Mouse (Mus musculus) left cerebral cortex, postnatal 14 days (tissue): ENCODE data around the gene Phc2. TPM values are rescaled to one million over a fixed set of nuclear protein-coding genes. Genes with fewer than 3 reads are reported as not detected.

Experiments
- DNase-seq, 2 experiments: peaks; one replicate each; pipeline ENCODE4 v3.0.0; 2021 to 2022; ENCODE audit warnings: low spot score in 2 of 2, mixed read lengths in 1 of 2
- intact Hi-C: fragments of 180-260 bp; cut with DNase I; formaldehyde crosslinking; loops from one replicate; pipeline ENCODE4 v1.15.1; 2025
- total RNA-seq, 2 experiments: library from RNA; stranded (reverse); gene quantifications; 2 replicates each; pipeline ENCODE4 v1.2.3; 2021

Phc2 gene
- total RNA-seq, 2 experiments from 2014 or later = 74.8 to 77.2 TPM

DNA sequence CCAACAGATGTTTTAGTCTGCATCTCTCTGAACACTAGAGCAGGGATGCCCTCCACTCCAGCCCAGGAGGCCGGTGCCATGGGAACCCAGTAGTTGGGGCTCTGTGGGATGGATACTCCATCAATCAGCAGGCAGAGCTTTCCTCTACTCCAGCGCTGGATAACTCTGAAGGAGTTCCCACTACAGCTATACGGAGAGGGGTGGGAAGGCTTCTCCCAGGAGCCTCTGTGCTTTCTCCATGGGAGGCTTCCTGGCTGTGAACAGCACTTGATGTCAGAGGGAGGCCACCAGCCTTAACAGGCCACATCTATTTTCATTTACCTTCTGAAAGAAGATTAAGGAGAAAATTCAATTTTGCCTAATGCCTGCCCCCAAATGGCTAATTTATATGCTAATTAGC, 29.2 kb downstream of the Phc2 start:
- DNase-seq = no peak
- intact Hi-C loops = no loop called here

DNA sequence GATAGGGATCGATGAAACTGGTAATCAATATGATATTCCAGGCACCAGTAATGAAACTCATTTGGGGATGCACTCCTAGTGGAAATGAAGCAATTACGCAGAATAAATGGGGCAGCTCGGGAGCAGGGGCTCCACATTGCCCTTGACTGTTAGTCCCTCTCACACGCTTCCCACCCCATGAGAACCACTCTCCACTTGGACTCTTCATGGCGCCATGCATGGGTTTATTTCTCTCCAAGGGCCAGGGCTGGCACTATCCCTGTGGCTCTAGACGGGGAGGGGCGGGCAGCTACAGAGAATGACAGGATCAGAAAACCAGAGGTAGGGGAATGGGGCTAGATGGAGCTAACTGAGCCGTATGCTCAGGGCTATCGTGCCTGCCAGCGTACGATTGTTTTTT, 29.6 kb downstream of the Phc2 start:
- DNase-seq = no peak
- intact Hi-C loops = no loop called here

DNA sequence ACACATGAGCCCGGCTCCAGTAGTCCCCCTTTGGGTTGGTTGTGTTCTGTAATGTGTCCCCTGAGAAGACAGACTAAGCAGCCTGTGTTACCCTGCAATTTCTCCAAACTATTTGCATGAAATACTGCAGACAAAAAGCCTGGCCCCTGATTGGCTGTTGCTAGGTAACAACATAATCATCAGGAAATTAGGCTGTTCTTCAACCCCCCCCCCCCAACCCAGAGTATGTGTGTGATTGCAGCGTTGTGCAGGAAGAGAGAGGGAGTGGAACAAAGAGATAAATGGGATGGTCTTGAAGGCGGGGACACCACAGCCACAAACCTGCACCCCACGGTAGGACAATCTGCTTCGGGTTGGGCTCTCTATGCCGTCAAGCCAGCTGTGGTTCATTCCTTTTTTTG, 34.0 kb downstream of the Phc2 start:
- peak; percentile 74 to 84 for DNase-seq
- intact Hi-C loops = no loop called here

DNA sequence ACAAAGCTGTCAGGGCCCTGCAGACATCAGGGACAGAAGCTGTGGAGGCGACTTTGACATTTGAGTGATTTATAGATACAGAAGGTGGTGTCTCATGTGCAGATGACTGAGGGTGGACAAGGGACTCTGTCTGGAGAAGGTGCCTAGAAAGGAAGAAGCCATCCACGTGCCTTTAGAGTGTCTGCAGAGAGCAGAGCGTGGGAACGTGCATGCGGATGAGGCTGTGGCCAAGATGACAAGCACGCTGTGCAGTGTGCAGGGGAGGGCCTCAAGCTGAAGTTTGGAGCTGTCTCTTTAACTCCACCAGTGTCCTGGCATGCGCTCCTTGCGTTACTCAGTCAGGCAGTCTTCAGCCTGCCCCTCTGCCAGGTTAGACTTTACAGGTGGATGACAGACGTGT, 34.5 kb downstream of the Phc2 start:
- intact Hi-C loops = no loop called here
- DNase-seq = peak; percentile 65 to 89

- intact Hi-C loops = no loop called here
- no peak for DNase-seq
These were observed 35.3 kb downstream of the Phc2 start for GRCm38 (mm10) chr4:128689739-128690304.

DNA sequence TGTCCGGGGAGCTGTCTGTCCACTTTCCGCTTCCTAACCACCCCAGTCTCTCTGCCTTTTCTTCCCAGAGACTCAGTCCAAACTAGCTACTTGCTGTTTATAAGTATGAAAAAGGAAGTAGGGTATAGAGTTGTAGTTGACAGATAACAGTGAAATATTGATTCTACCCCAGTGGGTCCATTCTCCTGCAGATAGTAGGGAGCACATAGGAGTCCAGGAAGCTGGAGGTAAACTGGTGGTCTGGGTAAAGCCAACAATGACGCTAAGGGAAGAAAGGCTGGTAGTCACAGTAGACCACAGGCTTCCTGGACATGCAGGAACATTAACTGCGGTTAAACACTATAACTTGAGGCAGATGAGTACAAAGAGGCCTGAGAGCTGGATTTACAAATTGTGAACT, 36.7 kb downstream of the Phc2 start:
- DNase-seq = no peak
- intact Hi-C loops = no loop called here

DNA sequence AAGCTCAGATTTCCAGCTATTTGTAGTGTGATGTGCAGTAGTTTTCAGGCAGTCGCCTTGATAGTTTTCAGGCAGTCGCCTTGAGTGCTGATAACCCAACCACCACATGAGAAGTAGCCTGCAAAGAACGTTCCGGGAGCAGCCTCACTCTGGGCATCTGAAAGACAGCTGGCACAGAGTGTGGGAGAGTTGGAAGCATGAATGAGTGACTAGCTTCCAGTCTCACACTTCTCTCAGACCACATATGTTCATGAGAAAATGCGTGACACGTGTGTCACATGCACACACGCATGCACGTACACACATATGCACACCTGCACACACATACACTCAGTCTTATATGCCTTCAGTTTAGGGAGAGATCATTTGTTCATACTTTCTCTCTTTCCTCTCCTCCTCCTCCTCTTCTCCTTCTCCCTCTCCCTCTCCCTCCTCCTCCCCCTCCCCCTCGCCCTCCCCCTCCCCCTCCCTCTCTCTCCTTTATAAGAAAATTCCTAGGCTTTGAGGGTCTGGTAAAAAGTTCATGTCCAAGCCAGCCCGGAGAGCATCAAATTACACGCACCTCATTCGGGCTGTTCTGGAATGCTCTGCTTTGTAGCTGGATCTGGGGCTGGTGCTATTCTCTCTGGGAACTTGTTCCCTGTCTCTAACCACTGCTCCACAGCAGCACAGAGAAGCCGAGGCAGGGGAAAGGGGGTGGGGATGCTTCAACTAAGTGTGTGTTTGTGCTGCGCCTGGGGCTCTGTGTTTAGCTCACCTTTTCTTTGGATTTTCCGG, 37.8 kb downstream of the Phc2 start:
- peak in 1 of 2 experiments; percentile 74 for DNase-seq

GRCm38 (mm10) chr4:128693207-128693606, 38.7 kb downstream of the Phc2 start:
- intact Hi-C loops = no loop called here
- no peak for DNase-seq

More for the DNA sequence above, 37.8 kb downstream of the Phc2 start:
- intact Hi-C loops = no loop called here

GRCm38 (mm10) chr4:128694315-128694714, 39.8 kb downstream of the Phc2 start:
- intact Hi-C loops = no loop called here
- no peak for DNase-seq

GRCm38 (mm10) chr4:128695149-128695548, 40.6 kb downstream of the Phc2 start:
- intact Hi-C loops = no loop called here
- no peak for DNase-seq

DNA sequence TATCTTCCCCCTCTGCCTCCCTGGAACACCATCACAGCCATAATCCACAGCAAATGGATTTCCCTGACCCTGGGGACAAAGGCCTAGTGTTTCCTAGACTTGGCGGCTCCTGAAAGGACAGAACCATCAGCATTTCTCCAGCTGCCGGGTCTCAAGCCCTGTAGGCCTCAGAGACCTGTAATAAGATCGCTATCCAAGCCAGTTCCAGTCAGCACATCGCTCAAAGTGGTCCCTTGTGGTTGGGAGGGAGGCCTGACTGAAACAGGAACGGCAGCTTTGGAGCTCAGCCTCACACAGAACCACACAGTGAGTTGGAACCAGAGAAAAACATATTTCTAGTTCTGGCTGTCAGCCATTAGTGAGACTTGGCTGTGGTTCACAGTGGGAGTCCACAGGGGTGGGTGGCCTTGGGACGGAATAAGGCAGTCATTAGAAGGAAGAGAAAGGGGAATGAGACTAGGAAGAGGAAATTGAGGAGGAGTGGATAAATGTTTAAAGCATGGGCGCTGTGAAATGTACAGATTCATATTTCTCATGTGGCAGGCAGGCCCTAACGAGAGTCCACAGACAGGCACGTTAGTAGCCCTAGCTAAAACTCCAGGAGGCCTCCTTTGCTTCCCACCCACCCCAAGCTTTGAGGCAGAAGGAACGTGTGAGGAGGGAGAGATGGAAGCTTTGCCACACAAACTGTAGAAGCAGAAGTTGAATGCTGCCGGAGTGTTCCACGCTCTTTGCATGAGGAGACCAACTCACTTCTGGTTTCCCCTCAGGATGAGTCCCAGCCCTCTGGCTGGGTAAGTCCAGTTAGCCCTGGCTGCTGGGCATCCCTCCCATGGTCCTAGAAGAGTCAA, 43.7 kb downstream of the Phc2 start:
- DNase-seq = peak; percentile 69 to 80
- intact Hi-C loops = no loop called here

GRCm38 (mm10) chr4:128699916-128700315, 45.4 kb downstream of the Phc2 start:
- no peak for DNase-seq
- intact Hi-C loops = no loop called here

DNA sequence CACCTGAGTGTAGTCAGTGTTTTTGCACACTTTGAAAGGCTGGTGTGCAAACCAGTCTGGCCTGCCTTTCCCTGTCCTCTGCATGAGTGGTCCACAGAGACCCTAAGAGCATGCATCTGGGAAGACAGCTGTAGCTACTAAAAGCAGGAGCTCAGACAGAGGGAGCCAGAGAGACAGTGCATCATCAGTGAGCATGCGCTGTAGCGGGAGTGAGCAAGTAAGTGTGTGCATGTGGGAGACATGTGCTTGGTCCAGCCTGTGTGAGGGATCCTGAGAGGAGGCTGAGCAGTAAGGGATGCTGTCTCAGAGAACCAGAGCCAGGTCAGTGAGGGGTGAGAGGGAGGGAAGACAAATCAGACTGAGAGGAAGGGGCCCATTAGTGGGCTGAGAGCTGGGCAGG, 46.0 kb downstream of the Phc2 start:
- no peak for DNase-seq
- intact Hi-C loops = no loop called here

DNA sequence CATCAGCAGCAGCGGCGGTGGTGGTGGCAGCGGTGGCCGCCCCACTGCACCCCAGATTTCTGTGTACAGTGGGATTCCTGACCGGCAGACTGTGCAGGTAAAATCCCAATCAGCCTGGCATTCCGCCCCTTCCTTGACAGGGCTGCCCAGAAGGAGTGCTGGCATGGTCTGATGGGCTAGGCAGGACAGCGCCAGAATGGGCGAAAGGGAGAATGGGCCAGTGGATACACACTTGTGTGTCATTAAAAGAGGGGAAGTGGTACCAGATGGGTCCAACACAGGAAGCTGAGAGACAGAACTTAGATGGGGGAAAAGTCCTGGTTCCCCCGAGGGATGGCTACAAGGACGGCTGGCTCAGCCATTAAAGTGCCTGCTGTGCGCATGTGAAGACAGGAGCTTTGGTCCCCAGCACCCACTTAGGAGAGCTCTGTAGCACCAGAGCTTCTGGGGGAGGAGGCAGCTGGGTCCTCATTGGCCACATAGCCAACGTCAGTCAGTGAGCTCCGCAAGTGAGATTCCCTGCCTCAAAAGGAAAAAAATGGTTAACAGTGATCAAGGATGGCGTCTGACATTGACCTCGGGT, 50.7 kb downstream of the Phc2 start:
- intact Hi-C loops = loop anchor here (5.0 kb wide), 1 partner anchor 93 kb away; the partner anchor contains the start of gene Zscan20
- DNase-seq = no peak

DNA sequence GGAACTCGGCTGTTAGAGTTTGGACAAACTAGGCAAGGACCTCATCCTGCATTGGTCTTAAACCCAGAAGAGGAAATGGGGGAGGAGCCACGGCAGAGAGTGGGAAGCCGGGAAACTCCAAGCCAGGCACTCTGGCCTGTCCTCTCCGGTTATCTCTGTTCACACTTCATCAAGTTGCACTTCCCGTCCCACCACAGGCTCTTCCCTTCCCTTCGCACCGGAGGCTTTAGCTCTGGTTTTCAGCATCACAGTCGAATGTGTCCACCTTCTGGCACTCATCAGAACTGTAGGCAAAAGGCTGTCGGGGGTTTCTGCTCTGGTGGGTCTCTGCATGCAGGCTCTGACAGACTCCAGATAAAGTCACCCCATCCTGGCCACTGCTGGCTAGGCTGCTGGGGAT, 52.1 kb downstream of the Phc2 start:
- no peak for DNase-seq
- intact Hi-C loops = loop anchor here (5.0 kb wide), 1 partner anchor 94 kb away; the partner anchor contains the start of gene Zscan20

GRCm38 (mm10) chr4:128707384-128707783, 52.9 kb downstream of the Phc2 start:
- DNase-seq = no peak
- intact Hi-C loops = loop anchor here (5.0 kb wide), 1 partner anchor 95 kb away; the partner anchor contains the start of gene Zscan20

DNA sequence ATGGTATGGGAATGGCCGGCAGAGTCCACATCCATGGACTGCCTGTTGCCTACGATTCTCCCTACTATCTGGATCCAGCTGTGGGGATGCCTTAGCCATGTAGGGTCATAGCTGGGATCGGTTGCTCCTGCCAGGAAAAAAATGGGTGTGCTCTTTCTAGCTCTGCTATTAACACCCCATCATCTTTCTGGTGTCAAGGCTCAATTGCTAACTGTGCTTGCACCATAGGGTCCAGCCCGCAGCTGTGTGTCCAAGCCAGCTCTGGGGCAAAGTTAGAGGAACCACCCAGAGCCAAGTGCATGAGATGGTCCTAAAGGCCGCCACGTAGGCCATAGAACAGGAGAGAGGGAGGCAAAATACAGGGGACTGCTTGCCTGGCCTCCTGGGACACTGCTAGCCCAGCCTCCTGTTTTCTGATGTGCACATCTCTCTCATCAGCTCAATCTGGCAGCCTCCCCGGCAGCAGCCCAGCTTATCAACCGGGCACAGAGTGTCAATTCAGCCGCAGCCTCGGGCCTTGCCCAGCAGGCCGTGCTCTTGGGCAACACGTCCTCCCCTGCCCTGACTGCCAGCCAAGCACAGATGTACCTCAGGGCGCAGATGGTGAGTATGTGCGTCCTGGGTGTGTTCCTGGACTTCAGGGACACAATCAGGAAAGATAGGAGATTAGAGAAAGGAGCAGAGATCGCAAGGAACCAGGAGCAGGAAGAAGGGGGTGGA, 54.7 kb downstream of the Phc2 start:
- intact Hi-C loops = loop anchor here (5.0 kb wide), 1 partner anchor 97 kb away; the partner anchor contains the start of gene Zscan20
- DNase-seq = no peak

- intact Hi-C loops = loop anchor here (2.0 to 5.0 kb wide), 3 partner anchors 67 to 148 kb away; partner anchors contain the start of gene Zscan20
- no peak for DNase-seq
These were observed 55.3 kb downstream of the Phc2 start for GRCm38 (mm10) chr4:128709781-128710166.

GRCm38 (mm10) chr4:128710286-128710685, 55.8 kb downstream of the Phc2 start:
- no peak for DNase-seq
- intact Hi-C loops = loop anchor here (2.0 to 5.0 kb wide), 2 partner anchors 67 to 147 kb away; no protein-coding TSS in a partner anchor
